Mouse (Mus musculus): ENCODE measurements around the gene Olfr601.

- no peak for TF ChIP-seq MAFK (IDR thresholded peaks at IDR 0.05; ENCODE audit: insufficient read depth, low read depth, low read length)
- no peak for TF ChIP-seq CHD2 (IDR thresholded peaks at IDR 0.05; ENCODE audit: low read depth, low read length)
- TF ChIP-seq ZNF384 (IDR thresholded peaks at IDR 0.05; ENCODE audit: low read depth, low read length) = no peak
- TF ChIP-seq HCFC1 (IDR thresholded peaks at IDR 0.05; ENCODE audit: borderline replicate concordance, insufficient read depth, low read length) = no peak
- TF ChIP-seq ZC3H11A (IDR thresholded peaks at IDR 0.05; ENCODE audit: borderline replicate concordance, low read depth, low read length) = no peak
Measured at GRCm38 (mm10) chr7:103335617-103336016, 26.8 kb downstream of the Olfr601 start, which contains the start of gene Olfr599.
